Mouse (Mus musculus) liver (tissue): ENCODE results near the gene Rai14.

ENCODE experiments used
- DNase-seq: peaks from one replicate; pipeline ENCODE4 v3.0.0-alpha.2; 2020; ENCODE audit warnings: mixed read lengths

The Rai14 gene

DNA sequence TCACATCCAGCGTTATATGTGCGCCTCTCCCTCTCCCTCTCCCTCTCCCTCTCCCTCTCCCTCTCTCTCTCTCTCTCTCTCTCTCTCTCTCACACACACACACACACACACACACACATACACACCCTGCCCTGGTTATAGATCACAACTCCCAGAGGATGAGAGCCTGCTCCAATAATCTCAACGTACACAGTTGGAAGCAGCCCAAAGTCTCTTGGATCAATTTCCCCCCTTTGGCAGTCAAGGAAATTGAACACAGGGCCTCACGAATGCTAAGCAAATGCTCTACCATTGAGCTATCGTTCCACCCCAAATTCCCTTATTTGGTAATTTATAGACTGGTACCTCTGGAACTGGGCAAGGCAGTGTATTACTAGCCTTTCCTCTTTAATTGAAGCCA, 25.7 kb downstream of the Rai14 start:
- no peak for DNase-seq

DNA sequence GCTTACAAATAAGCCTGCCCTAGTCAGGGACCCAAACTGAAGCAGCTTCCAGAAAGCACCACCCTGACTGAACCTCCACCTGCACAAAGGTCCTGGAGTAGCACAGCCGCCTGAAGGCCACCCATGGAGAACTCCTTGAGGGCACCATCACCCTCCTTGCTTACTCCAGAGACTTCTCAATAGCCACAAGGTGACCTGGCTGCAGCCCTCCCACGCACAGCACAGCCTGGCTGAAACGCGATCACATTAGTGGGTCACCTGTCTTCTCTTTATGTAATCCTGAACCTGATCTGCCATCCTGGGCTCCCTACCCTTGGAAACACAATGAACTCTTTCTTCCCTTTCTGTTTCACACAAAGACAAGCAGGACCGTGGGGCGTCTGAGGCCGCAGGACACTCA, 27.1 kb downstream of the Rai14 start:
- DNase-seq = no peak

DNA sequence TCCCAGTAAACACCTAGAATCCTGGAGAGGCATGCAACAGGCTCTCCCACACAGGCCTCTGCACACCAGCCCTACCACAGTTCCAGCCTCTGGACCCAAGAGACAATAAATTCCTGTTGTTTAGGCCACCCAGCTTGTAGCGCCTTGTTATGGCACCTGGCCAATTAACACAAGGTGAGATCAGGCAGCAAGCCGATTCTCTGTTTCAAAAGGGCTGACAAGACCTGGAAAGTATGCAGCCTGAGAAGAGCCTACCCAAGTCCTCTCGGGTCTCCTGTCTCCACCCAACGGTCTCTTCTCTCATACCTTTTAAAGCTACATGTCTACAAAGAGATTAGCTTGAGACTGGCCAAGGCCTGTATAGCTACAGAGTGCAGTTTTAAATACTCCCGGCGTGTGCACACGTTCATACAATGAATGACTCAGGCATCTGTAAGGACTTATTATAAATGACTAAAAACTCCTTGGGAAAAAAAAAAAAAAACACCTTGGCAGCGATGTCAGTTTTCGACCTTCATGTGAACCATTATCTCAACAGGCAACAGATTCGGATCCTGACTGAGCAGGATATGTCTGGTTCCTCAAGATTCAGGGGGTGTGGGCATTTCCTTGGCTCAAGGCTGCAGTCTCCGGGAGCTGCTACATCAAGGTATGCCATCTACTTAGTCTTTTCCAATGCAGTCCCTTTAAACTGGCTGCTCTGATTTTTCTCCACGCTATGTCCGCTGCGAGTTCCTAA, 28.6 kb downstream of the Rai14 start:
- DNase-seq = no peak

DNA sequence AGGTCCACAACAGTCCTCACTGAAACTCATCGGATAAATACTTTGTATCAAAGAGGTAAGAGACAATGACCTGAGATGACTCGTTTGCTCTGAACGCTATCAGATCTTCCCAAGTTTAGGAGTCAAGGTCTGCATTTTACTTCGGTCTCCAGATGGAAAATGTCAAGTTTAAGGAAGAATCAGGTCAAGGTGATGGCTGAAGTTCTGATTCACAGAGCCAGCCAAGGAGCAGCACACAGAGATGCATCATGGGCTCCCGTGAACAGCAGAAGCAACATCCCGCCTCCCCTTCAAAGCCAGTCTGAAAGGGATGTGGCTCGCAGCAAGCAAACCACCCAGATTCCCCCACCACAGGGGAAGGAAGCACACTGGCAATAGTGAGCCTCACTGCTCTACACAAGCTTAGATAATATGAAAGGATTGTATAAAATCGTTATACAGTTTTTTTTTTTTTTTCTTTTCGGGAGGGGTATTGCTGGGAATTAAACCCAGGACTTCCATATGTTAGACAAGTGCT, 30.7 kb downstream of the Rai14 start:
- no peak for DNase-seq

DNA sequence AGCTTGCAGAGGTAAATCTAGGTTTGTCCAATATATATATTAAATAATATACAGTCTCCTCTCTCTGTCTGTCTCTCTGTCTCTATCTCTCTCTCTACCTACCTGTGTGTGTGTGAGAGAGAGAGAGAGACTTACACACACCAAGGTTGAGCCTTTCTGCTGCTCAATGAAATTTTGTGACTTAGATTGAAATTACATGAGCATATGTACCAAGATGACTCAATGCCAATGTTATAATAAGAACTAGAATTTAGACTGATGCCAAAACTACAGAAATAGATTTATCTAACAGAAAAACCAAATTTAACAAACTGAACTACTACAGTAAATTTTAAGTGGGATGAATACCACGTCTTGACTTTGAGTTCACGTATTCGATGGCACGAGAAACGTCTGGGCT, 33.9 kb downstream of the Rai14 start:
- no peak for DNase-seq

DNA sequence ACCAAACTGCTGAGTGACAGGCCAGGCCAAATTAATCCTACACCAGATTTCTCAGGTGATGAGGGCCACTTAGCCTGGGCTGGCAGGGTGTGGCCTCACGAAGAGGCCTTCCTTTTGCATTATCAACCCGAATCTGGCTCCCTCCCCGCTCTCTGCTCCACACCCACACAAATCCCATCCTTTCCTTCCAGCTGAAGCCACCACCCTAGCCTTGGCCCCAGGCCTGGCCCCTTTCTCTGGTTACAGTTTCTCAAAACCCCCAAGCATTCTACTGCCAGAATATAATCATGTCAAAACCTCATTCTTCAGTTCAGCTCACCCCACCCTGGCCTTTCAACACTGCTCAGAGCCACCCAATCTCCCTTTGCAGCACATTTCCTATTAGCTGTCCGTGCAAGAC, 34.9 kb downstream of the Rai14 start:
- DNase-seq = no peak

DNA sequence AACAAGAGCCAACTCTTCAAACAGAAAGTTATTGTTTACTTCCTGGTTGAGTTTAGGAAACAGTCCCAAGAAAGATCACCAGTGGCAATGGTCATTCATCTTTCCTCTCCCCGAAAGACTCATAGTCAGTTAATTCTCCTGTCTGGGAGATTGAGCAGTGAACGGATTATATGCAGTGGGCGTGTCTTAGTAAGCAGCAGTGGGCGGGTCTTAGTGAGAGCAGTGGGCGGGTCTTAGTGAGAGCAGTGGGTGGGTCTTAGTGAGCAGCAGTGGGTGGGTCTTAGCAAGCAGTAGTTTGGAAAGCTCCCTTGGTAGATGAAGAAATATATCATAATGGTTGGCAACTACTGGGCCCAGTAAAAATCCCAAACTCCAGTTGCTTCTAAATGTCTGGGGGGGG, 38.6 kb downstream of the Rai14 start:
- peak; percentile 50 for DNase-seq

DNA sequence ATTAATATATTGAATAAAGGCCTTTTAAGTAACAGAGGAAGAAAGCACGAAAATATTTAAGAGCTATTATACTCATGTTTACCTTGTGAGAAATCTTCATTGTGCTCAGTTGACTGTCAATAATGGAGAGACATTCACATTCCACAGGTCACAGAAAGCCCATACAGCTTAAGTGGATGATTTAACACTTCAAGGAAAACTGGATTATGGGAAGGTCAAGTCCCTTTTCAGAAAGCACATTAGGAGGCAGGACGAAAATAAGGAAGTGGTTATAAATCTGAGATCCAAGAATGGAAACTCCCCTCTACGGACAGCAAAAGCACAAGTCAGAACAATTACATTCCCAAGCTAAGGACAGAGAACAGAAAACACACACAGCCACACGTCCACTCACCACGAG, 41.5 kb downstream of the Rai14 start:
- no peak for DNase-seq

DNA sequence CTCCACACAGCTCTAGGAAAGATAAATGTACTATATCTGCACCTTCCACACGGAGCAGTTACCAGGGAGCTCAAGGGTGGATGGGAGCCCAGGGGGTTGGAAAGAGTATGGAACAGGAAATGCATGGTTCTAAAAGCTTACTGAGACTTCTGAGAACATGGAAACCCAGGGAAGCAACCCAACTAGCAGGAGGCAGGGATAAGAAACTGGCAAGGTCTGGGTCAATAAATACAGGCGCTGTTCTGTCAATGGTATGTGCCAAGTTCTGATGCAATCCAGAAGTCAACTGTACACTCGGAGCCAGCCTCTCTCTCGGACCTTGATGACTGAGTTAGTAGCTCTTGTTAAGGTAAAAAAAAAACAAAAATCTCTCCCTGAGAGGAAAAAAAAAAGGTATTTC, 42.6 kb downstream of the Rai14 start:
- DNase-seq = no peak

DNA sequence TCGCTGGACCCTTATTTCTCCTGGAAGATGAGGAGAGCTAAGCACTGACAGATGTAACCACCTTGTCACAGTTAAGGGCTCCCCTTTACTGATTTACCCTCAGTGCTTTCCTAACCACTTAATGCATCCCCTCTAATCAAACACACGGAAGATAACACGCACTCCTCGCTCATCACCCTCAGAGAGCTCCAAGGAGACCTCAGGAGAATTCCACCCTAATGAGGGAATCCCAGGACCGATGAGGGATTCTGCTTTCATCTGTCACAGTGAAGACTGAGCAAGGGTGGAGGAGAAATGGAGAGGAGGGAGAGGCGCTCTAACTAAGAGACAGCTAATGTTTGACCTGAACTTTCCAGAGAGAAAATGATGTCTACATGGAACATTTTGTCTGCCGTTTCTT, 44.3 kb downstream of the Rai14 start:
- DNase-seq = no peak

DNA sequence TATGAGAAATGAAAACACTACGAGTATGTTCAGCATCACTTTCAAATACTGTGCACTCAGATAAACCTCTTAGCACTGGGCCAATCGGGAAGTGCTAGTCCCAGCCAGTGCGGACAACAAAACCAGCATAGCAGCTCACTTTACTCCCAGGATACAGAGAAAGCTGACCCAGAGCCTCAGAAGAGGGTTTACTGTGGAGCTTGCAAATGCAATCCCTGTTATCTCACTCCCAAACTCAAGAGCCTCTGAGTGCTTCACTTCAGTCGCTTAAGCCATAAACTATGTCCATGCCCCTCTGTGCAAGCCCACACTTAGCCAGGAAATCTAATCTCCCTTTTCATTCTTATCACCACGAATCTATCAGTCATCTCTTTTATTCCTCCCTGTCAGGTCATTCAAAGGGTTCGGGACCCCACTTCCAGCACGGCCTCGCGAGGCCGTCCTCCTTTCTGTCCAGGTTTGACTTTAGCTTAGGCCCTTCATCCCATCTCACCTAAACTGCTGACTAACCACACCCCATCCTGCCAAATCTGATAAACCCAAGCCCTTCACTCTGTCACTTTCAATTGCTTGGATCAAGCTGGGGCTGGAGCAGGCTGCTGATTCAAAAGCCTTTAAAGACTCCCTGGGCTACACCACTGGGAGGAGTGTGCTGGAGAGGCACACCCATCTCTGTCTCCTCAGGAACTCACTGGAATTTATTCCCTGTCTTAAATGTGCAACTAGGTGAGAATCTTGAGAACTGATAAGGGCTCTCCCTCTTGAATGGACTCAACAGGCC, 46.1 kb downstream of the Rai14 start:
- no peak for DNase-seq

DNA sequence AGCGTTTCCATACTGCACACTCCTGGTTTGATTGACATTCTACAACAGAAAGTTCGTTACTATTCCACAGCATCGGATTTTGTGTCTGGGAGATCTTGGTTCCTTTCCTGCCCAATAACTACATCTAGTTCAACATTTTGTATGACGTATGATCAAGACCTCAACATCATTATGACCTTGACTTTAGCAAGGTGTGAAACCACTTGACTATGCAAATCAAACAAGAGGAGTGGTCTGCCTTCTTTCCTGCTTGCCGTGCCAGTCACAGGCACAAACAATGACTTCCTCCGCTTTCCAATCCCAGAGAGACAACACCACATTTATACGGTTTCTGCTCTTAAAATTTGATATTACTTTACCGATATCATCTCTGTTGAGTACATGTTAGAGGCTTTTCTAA, 48.6 kb downstream of the Rai14 start:
- DNase-seq = no peak

DNA sequence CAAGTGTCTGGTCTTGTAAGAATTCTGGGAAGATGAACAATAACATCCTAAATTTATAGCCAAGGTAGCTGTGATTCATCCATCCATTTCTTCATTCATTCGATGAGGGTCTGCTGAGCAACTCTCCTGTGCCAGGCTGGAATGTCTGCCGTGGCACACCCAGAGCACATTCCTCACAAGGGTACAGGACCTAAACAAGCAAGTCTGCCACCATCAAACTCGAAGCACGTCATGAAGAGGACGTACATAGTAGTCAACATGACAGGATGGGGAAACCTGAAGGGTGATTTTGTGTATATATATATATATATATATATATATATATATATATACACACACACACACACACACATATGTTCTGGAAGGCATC, 49.9 kb downstream of the Rai14 start:
- DNase-seq = no peak

DNA sequence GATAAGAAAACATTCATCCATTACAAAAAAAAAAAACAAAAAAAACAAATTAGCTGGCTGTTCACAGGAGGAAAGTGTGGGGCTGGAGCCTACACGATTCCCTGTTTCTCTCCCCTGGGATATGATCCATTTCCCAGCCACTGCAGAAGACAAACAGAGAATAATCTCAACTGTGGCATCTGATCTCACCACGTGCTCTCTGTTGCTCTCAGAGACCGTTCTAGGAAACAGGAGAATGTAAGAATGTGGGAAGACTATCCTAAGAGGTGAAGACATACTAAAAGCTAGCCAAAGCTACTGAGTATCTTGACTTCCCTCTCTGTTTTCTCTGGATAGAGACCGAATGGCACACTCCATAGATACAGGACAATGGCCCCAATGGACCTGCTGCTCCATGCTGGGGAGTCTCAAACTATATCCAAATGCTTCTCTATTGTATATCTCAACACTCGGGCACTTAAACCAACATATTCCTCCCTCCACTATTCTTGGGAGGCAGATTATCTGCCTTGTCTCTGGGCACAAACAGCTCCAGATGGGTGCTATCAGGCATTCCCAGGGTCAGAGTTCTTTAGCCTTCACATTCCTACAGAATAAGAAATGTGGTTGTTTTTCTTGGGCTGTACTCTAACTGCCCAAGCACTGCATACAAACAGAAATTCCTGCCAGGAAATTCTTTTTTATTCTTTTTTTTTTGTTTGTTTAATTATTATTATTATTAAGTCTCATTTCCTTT, 50.5 kb downstream of the Rai14 start:
- DNase-seq = no peak

DNA sequence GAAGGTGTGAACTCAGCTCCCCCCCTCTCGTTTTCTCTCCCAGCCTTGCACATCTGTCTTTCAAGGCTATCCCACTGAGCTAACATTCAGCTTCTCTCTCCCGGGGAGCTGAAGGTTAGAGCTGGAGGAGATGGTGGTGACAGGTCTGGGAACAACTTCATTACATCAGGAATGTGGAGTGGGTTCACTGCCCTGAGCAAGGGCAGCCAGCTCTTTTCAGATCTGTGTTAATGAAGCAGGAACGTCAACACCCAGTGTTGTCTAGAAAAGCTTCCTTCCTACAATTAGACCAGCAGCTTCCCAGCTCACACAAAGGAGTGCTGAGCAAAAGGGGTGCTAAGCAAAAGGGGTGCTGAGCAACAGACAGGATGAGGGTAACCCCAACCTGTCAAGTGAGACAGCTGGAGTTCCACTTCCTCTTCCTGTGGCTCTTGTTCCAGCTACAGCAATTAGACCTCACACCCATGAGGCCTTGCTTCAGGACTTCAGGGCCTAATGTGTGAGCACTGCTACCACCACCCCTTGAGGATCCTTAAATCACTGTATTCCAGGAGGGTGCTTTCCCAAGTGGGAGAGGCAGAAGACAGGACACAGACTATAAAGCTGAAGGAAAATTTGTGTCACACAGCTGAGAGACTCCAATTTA, 52.3 kb downstream of the Rai14 start:
- no peak for DNase-seq

DNA sequence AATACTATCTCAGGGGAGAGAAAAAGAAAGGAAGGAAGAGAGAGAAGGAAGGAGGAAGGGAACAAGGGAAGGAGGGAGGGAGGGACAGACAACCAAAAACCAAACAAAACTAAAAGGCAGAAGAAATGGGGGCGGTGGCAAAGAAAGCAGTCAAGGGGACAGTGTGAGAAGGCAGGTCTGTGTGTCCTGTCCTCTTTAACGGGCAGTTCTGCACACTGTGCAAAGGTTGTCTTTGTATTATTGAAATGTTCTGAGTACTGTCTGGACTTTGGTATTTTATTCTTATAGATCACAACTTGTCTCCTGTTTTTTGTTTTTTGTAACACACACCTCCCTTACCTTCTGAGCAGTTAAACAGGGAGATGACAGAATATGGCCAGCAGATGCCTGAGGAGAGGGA, 55.6 kb downstream of the Rai14 start:
- DNase-seq = no peak

DNA sequence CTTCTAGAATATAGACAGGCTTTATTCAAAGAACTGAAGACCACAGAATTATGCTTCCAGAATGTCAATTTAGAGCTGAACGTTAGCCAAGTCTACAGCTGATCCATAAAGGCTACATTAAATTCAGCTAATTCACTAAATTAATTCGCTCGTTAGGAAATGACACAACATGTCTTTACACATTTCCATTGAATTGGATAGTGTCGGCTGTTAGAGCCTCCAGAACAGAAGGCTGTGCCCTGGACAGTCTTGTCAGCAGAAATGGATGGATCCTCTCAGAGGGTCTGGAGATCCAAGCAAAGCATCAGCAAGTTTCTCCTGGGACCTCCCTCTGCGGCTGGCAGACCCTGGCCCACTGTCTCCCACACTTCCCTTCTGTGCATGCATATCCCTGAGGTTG, 58.3 kb downstream of the Rai14 start:
- DNase-seq = no peak

DNA sequence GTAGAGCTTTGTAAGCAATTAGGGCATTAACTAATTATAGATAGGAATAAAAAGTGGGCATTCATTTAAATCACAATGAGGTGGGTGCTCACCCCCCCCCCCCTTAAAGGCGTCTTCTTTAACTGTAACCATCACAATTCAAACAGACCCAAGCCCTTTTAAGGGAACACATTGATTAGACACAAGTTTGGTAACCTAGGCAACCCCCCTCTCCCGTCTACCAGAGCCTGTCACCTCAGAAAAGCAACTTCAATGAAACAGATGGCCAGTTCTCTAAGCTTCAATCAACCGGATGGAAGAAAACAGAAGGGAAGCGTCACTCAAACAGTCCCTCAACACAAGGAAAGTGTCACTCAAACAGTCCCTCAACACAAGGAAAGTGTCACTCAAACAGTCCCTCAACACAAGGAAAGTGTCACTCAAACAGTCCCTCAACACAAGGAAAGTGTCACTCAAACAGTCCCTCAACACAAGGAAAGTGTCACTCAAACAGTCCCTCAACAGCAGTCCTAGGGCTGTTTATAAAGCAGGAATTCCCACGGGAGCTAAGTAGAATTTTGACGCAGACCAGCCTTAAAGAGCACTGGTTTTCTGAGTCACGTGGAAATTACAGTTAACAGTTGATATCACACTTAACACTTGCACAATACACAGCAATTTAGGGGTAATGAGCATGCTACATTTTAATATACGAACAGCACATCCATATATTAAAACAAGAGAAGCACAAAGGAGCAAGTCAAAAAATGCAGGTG, 59.1 kb downstream of the Rai14 start:
- DNase-seq = no peak

DNA sequence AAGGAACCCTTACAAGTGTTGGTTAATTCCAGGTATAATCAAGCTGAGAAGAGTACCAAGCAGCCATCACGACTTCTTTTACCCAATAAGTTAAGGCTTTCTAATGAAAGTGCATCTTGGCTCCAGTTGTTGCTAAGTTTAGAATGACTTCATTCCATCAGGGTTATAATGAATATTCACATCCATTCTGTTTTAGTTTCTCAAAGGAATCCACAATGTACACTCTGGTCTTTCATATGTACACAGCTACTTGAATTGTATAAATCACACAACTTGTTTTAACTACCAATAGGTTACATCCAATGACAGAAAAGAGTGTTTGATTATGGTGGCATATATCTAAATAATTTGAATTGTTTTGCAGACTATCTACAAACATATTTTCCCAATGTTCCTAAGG, 59.7 kb downstream of the Rai14 start:
- DNase-seq = no peak

DNA sequence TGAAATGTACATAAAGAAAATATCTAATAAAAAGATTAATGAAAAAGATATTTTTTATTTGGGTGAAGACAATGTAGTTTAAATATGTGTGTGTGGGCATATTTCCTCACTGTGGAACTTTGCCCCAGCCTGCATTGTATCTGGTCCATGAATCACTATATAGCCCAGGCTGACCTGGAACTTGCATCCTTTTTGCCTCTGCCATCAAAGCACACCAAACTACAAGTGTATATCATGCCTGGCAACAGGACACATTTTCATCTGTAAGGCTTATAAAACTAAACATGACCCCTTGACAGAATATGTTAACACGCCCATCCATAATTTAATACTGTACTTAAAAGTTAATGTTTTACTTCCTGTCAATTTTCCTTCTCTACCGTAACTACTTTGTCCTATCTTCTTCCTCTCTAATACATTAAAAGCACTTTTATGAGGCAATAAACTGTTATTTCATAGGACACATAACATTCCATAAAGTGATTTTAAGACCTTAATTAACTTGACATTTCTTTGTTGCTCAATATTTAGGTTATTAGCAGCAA, 61.4 kb downstream of the Rai14 start:
- no peak for DNase-seq

DNA sequence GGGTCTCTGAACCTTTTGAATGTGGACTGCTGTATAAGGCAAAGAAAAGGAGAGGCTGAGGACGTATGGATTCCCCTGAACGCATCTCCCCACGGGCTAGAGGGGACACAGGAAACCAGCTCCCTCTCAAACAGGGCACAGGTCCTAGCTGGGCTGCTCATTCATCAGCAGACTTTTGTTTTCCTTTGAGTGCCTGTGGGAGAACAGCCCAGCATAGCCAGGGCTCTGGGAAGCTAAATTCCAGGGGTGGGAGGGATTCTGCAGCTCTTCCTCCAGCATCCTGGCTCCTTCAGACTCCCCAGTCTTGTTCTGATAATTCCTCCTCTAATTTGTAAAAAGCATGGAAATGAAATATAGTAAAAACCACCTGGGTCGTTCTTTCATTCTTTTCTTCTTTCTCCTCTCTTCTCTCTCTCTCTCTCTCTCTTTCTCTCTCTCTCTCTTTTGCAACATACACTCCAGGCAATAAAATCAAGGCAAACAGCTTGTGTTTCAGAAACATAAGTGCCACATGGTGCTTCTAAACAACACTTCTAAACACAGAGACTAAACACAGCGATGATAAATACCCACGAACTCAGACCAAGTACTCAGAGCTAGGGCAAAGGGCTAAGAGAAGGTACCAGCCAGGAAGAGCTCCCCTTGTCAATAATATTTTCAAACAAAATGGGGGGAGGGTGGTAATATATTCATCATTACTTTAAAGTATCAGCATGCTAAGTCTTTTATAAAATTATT, 65.9 kb downstream of the Rai14 start:
- peak; percentile 23 for DNase-seq
